Mouse (Mus musculus) cortical plate, adult 2 months (tissue): ENCODE measurements around the gene Galnt7.

Experiments used
- CTCF ChIP-seq: fragments of 200-500 bp; IDR thresholded peaks from 2 replicates; pipeline ENCODE4 v1.5.1; 2011; ENCODE audit warnings: mild to moderate bottlenecking, control low read depth, low read length; ENCODE audit not compliant: insufficient read depth; ENCODE audit errors: extremely low read depth
- POLR2A ChIP-seq: fragments of 200-500 bp; IDR thresholded peaks from 2 replicates; pipeline ENCODE4 v1.6.1; 2011; ENCODE audit warnings: mild to moderate bottlenecking, low read length, control low read depth; ENCODE audit not compliant: insufficient read depth; ENCODE audit errors: extremely low read depth

GRCm38 (mm10) chr8:57685803-57686202, 33.0 kb upstream of the Galnt7 start:
- TF ChIP-seq CTCF (no peak), POLR2A (no peak)
